Mouse (Mus musculus): Measurements from ENCODE around the gene Gm49510. TPM values are rescaled to one million over a fixed set of nuclear protein-coding genes. Genes with fewer than 3 reads are reported as not detected.
A peak's percentile ranks its signal among the peaks of the same experiment; 100 is the strongest.

The Gm49510 gene
- polyA plus RNA-seq, 1 experiment from 2014 or later, result 0.07 TPM

- Histone ChIP-seq H3K36me3 (replicated peaks; ENCODE audit: insufficient read depth, low read length) (no peaks in the 10 kb centered on the region), H3K4me3 (ENCODE audit: low read depth, low read length) (no peak overlapping the region), H3K4me1 (ENCODE audit: insufficient read depth) (peaks cover 35% of the 10 kb centered on the region), H3K27me3 (ENCODE audit: insufficient read depth, low read length) (no peaks in the 10 kb centered on the region), H3K27ac (ENCODE audit: low read depth) (no peak overlapping the region), H3K9me3 (ENCODE audit: low read length) (no peaks in the 10 kb centered on the region), H3K4me2 (ENCODE audit: low read depth, low read length) (no peak overlapping the region), H3K9ac (replicated peaks) (no peak overlapping the region)
- WGBS (ENCODE audit: insufficient replicate concordance), result 92% methylated on average over 6 of the region's 6 CpGs
- DNase-seq (no peak), ATAC-seq (no peak)
- TF ChIP-seq CTCF (IDR thresholded peaks at IDR 0.05; ENCODE audit: low read depth) (no peak), EP300 (IDR thresholded peaks at IDR 0.05; ENCODE audit: low read depth) (no peak)
These were observed 30.8 kb downstream of the Gm49510 start for GRCm38 (mm10) chr15:78930192-78930706.

GRCm38 (mm10) chr15:78930801-78931426 is 31.4 kb downstream of the Gm49510 start:
- no peak overlapping the region for H3K9ac ChIP-seq (replicated peaks)
- no peak overlapping the region for H3K27ac ChIP-seq (ENCODE audit: low read depth)
- H3K4me2 ChIP-seq (ENCODE audit: low read depth, low read length), result no peak overlapping the region
- DNase-seq, result no peak
- H3K27me3 ChIP-seq (ENCODE audit: insufficient read depth, low read length), result no peaks in the 10 kb centered on the region
- 89% methylated on average over 7 of the region's 7 CpGs for WGBS (ENCODE audit: insufficient replicate concordance)
- H3K4me1 ChIP-seq (ENCODE audit: insufficient read depth), result peaks cover 35% of the 10 kb centered on the region
- no peak for ATAC-seq
- H3K36me3 ChIP-seq (replicated peaks; ENCODE audit: insufficient read depth, low read length), result no peaks in the 10 kb centered on the region
- H3K9me3 ChIP-seq (ENCODE audit: low read length), result no peaks in the 10 kb centered on the region
- TF ChIP-seq EP300 (IDR thresholded peaks at IDR 0.05; ENCODE audit: low read depth) (no peak), CTCF (IDR thresholded peaks at IDR 0.05; ENCODE audit: low read depth) (no peak)
- H3K4me3 ChIP-seq (ENCODE audit: low read depth, low read length), result no peak overlapping the region

DNA sequence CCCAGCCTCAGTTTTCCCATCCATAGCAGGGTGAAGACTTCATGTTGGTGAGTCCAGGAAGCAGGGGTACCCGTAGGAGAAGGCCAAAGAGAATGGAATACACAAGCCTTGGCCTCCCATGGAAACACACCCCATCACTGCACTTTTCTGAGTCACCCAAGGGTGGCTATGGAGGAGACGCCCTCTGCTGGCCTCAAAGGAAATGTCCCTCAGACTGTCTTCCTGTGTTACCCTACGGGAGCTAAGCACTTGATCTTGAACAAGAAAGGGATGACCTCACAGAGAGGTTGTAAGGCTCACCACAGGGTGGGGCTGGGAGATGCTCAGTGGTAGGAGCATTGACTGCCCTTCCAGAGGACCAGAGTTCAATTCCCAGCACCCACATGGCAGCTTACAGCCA is 32.1 kb downstream of the Gm49510 start:
- TF ChIP-seq EP300 (IDR thresholded peaks at IDR 0.05; ENCODE audit: low read depth), result no peak
- TF ChIP-seq CTCF (IDR thresholded peaks at IDR 0.05; ENCODE audit: low read depth), result peak; percentile 97
- no peak overlapping the region for H3K4me3 ChIP-seq (ENCODE audit: low read depth, low read length)
- DNase-seq (peak; percentile 71), ATAC-seq (peak; percentile 56)
- no peaks in the 10 kb centered on the region for H3K27me3 ChIP-seq (ENCODE audit: insufficient read depth, low read length)
- H3K9ac ChIP-seq (replicated peaks), result no peak overlapping the region
- no peak overlapping the region for H3K4me2 ChIP-seq (ENCODE audit: low read depth, low read length)
- no peak overlapping the region for H3K27ac ChIP-seq (ENCODE audit: low read depth)
- H3K4me1 ChIP-seq (ENCODE audit: insufficient read depth), result peaks cover 33% of the 10 kb centered on the region
- 6% methylated on average over 3 of the region's 3 CpGs for WGBS (ENCODE audit: insufficient replicate concordance)
- H3K9me3 ChIP-seq (ENCODE audit: low read length), result no peaks in the 10 kb centered on the region
- H3K36me3 ChIP-seq (replicated peaks; ENCODE audit: insufficient read depth, low read length), result no peaks in the 10 kb centered on the region

DNA sequence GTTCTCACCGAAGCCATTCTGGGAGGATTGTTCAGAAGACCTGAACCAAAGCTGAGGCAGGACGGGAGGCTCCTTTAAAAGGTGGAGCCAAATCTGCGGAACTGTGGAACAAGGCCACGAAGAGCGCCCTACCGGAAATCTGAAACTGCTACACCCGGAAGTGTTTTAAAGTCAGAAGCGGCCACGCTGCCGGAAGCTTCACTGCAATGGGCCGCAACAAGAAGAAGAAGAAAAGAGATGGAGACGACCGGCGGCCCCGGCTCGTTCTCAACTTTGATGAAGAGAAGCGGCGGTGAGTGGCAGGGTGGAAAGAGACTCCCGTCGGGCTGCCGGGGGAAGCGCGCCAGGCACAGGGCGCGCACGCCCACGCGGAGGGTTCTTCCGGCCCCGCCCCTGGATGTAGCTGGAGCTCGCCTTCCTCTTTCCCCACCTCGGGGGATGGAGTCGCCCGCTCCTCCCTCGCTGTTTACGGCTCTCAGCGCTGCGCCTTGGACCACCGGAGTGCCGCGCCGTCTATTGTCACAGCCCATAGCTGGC is 35.4 kb downstream of the Gm49510 start, which contains the start of gene Nol12:
Gene Nol12, plus strand, starts transcription at position 150 of the 537 bp plus-strand sequence.
- Histone ChIP-seq H3K9ac (replicated peaks) (peak within 1 kb of the TSS; percentile 76), H3K36me3 (replicated peaks; ENCODE audit: insufficient read depth, low read length) (peaks cover 26% of the 10 kb centered on the region), H3K4me3 (ENCODE audit: low read depth, low read length) (peak within 1 kb of the TSS; percentile 76), H3K27me3 (ENCODE audit: insufficient read depth, low read length) (no peaks in the 10 kb centered on the region), H3K4me1 (ENCODE audit: insufficient read depth) (peaks cover 13% of the 10 kb centered on the region), H3K9me3 (ENCODE audit: low read length) (no peaks in the 10 kb centered on the region), H3K4me2 (ENCODE audit: low read depth, low read length) (peak within 1 kb of the TSS; percentile 91), H3K27ac (ENCODE audit: low read depth) (peak within 1 kb of the TSS; percentile 75)
- ATAC-seq (peak; percentile 86), DNase-seq (peak; percentile 88)
- TF ChIP-seq EP300 (IDR thresholded peaks at IDR 0.05; ENCODE audit: low read depth) (no peak; the same call in none of the 2 replicates), CTCF (IDR thresholded peaks at IDR 0.05; ENCODE audit: low read depth) (peak; percentile 7; the same call in 1 of the 2 replicates)
- under 1% methylated on average over 38 of the region's 42 CpGs for WGBS (ENCODE audit: insufficient replicate concordance)

DNA sequence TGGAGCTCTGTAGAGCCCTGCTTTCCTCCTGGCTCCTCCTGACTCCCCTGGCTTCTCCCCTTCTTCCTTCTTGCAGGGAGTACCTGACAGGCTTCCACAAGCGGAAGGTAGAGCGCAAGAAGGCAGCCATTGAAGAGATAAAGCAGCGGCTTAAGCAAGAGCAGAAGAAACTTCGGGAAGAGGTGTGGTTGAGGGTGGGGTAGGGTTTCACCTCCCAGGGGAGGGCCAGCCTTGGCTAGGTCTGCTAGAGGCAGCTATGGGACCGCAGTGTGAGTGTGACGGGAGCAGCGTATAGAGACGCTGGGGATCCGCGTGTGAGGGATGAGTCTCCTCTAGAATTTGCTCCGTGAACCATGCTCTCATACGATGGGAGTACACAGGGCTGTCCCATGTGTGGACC is 36.9 kb downstream of the Gm49510 start:
- TF ChIP-seq EP300 (IDR thresholded peaks at IDR 0.05; ENCODE audit: low read depth), result no peak
- no peak for TF ChIP-seq CTCF (IDR thresholded peaks at IDR 0.05; ENCODE audit: low read depth)
- no peak for DNase-seq
- peaks cover 13% of the 10 kb centered on the region for H3K4me1 ChIP-seq (ENCODE audit: insufficient read depth)
- H3K27me3 ChIP-seq (ENCODE audit: insufficient read depth, low read length), result no peaks in the 10 kb centered on the region
- WGBS (ENCODE audit: insufficient replicate concordance), result 80% methylated on average over 12 of the region's 12 CpGs
- no peak overlapping the region for H3K9ac ChIP-seq (replicated peaks)
- H3K27ac ChIP-seq (ENCODE audit: low read depth), result no peak overlapping the region
- peak overlapping the region; percentile 91 for H3K4me2 ChIP-seq (ENCODE audit: low read depth, low read length)
- ATAC-seq, result no peak
- 0 out of 2 replicates have a peak overlapping the region, but pooled peaks have one; percentile 76 for H3K4me3 ChIP-seq (ENCODE audit: low read depth, low read length)
- peaks cover 39% of the 10 kb centered on the region for H3K36me3 ChIP-seq (replicated peaks; ENCODE audit: insufficient read depth, low read length)
- H3K9me3 ChIP-seq (ENCODE audit: low read length), result no peaks in the 10 kb centered on the region

DNA sequence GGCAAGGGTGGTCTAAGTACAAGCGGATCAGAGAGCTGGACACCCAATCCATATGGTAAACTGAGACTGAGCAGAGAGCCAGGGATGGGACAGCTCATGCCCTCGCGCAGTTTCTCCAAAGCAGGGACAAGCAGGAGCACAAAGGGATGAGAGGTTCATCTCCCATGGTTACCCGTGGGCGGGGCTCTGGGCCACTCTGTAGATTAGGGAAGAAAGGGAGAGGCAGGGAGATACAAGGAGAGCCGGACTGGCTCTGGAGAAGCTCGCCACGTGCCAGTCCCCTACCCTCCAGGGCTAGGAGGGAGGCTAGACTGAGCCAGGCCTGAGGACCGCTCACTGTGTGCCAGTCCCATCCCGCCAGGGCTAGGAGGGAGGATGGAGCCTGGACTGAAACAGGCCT is 37.8 kb downstream of the Gm49510 start:
- H3K4me1 ChIP-seq (ENCODE audit: insufficient read depth), result peaks cover 13% of the 10 kb centered on the region
- WGBS (ENCODE audit: insufficient replicate concordance), result 86% methylated on average over 10 of the region's 10 CpGs
- TF ChIP-seq EP300 (IDR thresholded peaks at IDR 0.05; ENCODE audit: low read depth) (no peak), CTCF (IDR thresholded peaks at IDR 0.05; ENCODE audit: low read depth) (no peak)
- H3K36me3 ChIP-seq (replicated peaks; ENCODE audit: insufficient read depth, low read length), result peaks cover 42% of the 10 kb centered on the region
- no peak for DNase-seq
- H3K27me3 ChIP-seq (ENCODE audit: insufficient read depth, low read length), result no peaks in the 10 kb centered on the region
- H3K4me2 ChIP-seq (ENCODE audit: low read depth, low read length), result no peak overlapping the region
- H3K9me3 ChIP-seq (ENCODE audit: low read length), result no peaks in the 10 kb centered on the region
- no peak overlapping the region for H3K9ac ChIP-seq (replicated peaks)
- no peak for ATAC-seq
- no peak overlapping the region for H3K27ac ChIP-seq (ENCODE audit: low read depth)
- H3K4me3 ChIP-seq (ENCODE audit: low read depth, low read length), result no peak overlapping the region

Data from liver, postnatal 0 days (tissue).